Mouse (Mus musculus): ENCODE data around the gene Cdk14. TPM values are rescaled to one million over a fixed set of nuclear protein-coding genes. Genes with fewer than 3 reads are reported as not detected.
A peak's percentile ranks its signal among the peaks of the same experiment; 100 is the strongest.

Cdk14 gene
- polyA plus RNA-seq, 1 experiment from 2014 or later, result 37.8 TPM

DNA sequence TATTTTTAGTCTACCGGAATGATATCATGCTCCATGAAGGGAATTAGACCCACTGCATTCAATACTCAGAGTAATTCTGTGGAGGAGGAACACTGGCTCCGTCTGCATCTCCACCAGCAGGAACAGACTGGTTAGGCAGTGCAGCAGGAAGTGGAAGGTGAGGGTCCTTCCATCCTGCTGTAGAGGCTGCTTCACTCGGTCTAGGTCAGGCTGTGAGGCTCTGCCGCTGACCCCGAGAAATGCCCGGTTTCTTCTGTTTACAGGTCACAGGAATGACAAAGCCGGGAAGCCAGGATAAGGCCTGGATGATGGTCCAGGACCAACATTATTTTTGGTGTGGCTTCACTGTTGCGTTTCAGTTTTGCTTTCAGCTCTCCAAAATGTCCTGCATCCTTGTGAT, 553.2 kb downstream of the Cdk14 start:
- no peak overlapping the region for H3K27ac ChIP-seq (ENCODE audit: low read depth)
- H3K9ac ChIP-seq, result no peak overlapping the region
- ATAC-seq (ENCODE audit: insufficient read depth), result no peak
- no peak overlapping the region for H3K4me2 ChIP-seq
- TF ChIP-seq CTCF (IDR thresholded peaks at IDR 0.05; ENCODE audit: low read depth), result no peak
- 70% methylated on average over 8 of the region's 8 CpGs for WGBS
- peaks cover 5% of the 10 kb centered on the region; the same call in 1 of the 2 replicates for H3K4me1 ChIP-seq (ENCODE audit: insufficient read depth)
- H3K4me3 ChIP-seq (ENCODE audit: low read depth, low read length), result no peak overlapping the region
- no peaks in the 10 kb centered on the region for H3K9me3 ChIP-seq (ENCODE audit: low read depth, low read length)
- no peaks in the 10 kb centered on the region for H3K27me3 ChIP-seq (ENCODE audit: insufficient read depth, low read length)
- H3K36me3 ChIP-seq (ENCODE audit: insufficient read depth), result no peaks in the 10 kb centered on the region
- no peak for DNase-seq

- H3K4me3 ChIP-seq (ENCODE audit: low read depth, low read length), result no peak overlapping the region
- H3K9ac ChIP-seq, result no peak overlapping the region
- H3K36me3 ChIP-seq (ENCODE audit: insufficient read depth), result no peaks in the 10 kb centered on the region
- no peaks in the 10 kb centered on the region for H3K27me3 ChIP-seq (ENCODE audit: insufficient read depth, low read length)
- H3K9me3 ChIP-seq (ENCODE audit: low read depth, low read length), result no peaks in the 10 kb centered on the region
- DNase-seq (peak; percentile 48), ATAC-seq (ENCODE audit: insufficient read depth) (no peak)
- peaks cover 10% of the 10 kb centered on the region for H3K4me1 ChIP-seq (ENCODE audit: insufficient read depth)
- H3K27ac ChIP-seq (ENCODE audit: low read depth), result no peak overlapping the region
- TF ChIP-seq CTCF (IDR thresholded peaks at IDR 0.05; ENCODE audit: low read depth), result no peak
- H3K4me2 ChIP-seq, result no peak overlapping the region
- 55% methylated on average over 1 of the region's 1 CpGs for whole genome bisulfite sequencing
Measured at GRCm38 (mm10) chr5:4866099-4866498, 554.0 kb downstream of the Cdk14 start.

- Histone ChIP-seq H3K4me2 (no peak overlapping the region), H3K36me3 (ENCODE audit: insufficient read depth) (no peaks in the 10 kb centered on the region), H3K4me1 (ENCODE audit: insufficient read depth) (peaks cover 6% of the 10 kb centered on the region; the same call in 1 of the 2 replicates), H3K27me3 (ENCODE audit: insufficient read depth, low read length) (no peaks in the 10 kb centered on the region), H3K9ac (no peak overlapping the region), H3K27ac (ENCODE audit: low read depth) (peak overlapping the region; percentile 42; the same call in 1 of the 2 replicates), H3K4me3 (ENCODE audit: low read depth, low read length) (no peak overlapping the region), H3K9me3 (ENCODE audit: low read depth, low read length) (no peaks in the 10 kb centered on the region)
- TF ChIP-seq CTCF (IDR thresholded peaks at IDR 0.05; ENCODE audit: low read depth), result no peak
- peak; percentile 46 for DNase-seq
- WGBS, result 53% methylated on average over 9 of the region's 9 CpGs
- no peak for ATAC-seq (ENCODE audit: insufficient read depth)
Measured at GRCm38 (mm10) chr5:4861592-4861991, 558.5 kb downstream of the Cdk14 start.

GRCm38 (mm10) chr5:4861141-4861540, 559.0 kb downstream of the Cdk14 start:
- H3K4me1 ChIP-seq (ENCODE audit: insufficient read depth), result peaks cover 6% of the 10 kb centered on the region; the same call in 1 of the 2 replicates
- WGBS, result 85% methylated on average over 2 of the region's 2 CpGs

GRCm38 (mm10) chr5:4858032-4858641, 562.0 kb downstream of the Cdk14 start:
- Histone ChIP-seq H3K36me3 (ENCODE audit: insufficient read depth) (no peaks in the 10 kb centered on the region), H3K9ac (no peak overlapping the region), H3K4me2 (no peak overlapping the region), H3K4me3 (ENCODE audit: low read depth, low read length) (no peak overlapping the region), H3K27ac (ENCODE audit: low read depth) (no peak overlapping the region), H3K9me3 (ENCODE audit: low read depth, low read length) (no peaks in the 10 kb centered on the region), H3K27me3 (ENCODE audit: insufficient read depth, low read length) (no peaks in the 10 kb centered on the region), H3K4me1 (ENCODE audit: insufficient read depth) (peaks cover 7% of the 10 kb centered on the region; the same call in 1 of the 2 replicates)
- WGBS, result 50% methylated on average over 5 of the region's 5 CpGs
- ATAC-seq (ENCODE audit: insufficient read depth) (peak; percentile 84), DNase-seq (peak; percentile 75)
- TF ChIP-seq CTCF (IDR thresholded peaks at IDR 0.05; ENCODE audit: low read depth), result no peak

More at GRCm38 (mm10) chr5:4861141-4861540, 559.0 kb downstream of the Cdk14 start:
- no peak for TF ChIP-seq CTCF (IDR thresholded peaks at IDR 0.05; ENCODE audit: low read depth)
- 0 out of 2 replicates have a peak overlapping the region, but pooled peaks have one; percentile 42 for H3K27ac ChIP-seq (ENCODE audit: low read depth)
- H3K4me2 ChIP-seq, result no peak overlapping the region
- H3K9ac ChIP-seq, result no peak overlapping the region
- no peak overlapping the region for H3K4me3 ChIP-seq (ENCODE audit: low read depth, low read length)
- no peaks in the 10 kb centered on the region for H3K36me3 ChIP-seq (ENCODE audit: insufficient read depth)
- no peaks in the 10 kb centered on the region for H3K27me3 ChIP-seq (ENCODE audit: insufficient read depth, low read length)
- H3K9me3 ChIP-seq (ENCODE audit: low read depth, low read length), result no peaks in the 10 kb centered on the region
- DNase-seq (no peak), ATAC-seq (ENCODE audit: insufficient read depth) (no peak)

GRCm38 (mm10) chr5:4853503-4853902, 566.6 kb downstream of the Cdk14 start:
- Histone ChIP-seq H3K4me1 (ENCODE audit: insufficient read depth) (peaks cover 10% of the 10 kb centered on the region; the same call in 1 of the 2 replicates), H3K4me3 (ENCODE audit: low read depth, low read length) (no peak overlapping the region), H3K36me3 (ENCODE audit: insufficient read depth) (no peaks in the 10 kb centered on the region), H3K4me2 (no peak overlapping the region), H3K9ac (no peak overlapping the region), H3K9me3 (ENCODE audit: low read depth, low read length) (no peaks in the 10 kb centered on the region), H3K27me3 (ENCODE audit: insufficient read depth, low read length) (no peaks in the 10 kb centered on the region), H3K27ac (ENCODE audit: low read depth) (peak overlapping the region; percentile 94)
- DNase-seq (no peak), ATAC-seq (ENCODE audit: insufficient read depth) (no peak)
- WGBS, result 67% methylated on average over 2 of the region's 2 CpGs
- TF ChIP-seq CTCF (IDR thresholded peaks at IDR 0.05; ENCODE audit: low read depth), result no peak

DNA sequence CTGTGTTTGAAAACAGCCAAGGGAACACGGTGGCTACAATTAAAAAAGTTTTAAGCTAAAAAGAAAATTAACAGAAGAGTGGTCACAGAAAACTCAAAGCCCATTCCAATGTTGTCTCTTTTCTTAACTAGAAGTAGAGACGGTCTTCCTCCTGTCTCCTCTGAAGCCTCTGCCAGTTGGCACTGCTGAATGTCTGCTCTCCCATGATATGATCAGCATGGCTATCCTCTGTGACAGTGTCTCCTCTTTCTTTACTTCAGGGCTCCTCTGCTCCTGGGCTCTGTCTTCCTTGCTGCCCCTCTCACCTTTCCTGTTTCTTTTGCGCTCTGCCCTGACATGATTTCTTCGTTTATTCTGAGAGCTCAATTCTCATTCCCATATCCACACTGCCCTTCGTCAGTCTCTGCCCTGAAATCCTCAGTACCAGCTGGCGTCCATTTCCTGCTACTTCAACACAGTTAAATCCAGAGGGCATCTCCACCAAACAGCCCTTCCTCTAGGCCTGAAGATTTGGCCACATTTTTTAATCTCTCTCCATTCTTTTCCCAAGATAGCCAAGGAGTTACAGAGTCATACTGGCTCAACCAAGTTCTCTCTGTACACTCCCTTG, 567.3 kb downstream of the Cdk14 start:
- DNase-seq (peak; percentile 55), ATAC-seq (ENCODE audit: insufficient read depth) (peak; percentile 64)
- no peak for TF ChIP-seq CTCF (IDR thresholded peaks at IDR 0.05; ENCODE audit: low read depth)
- WGBS, result 38% methylated on average over 6 of the region's 6 CpGs
- H3K4me3 ChIP-seq (ENCODE audit: low read depth, low read length), result no peak overlapping the region
- H3K9ac ChIP-seq, result no peak overlapping the region
- no peaks in the 10 kb centered on the region for H3K9me3 ChIP-seq (ENCODE audit: low read depth, low read length)
- H3K36me3 ChIP-seq (ENCODE audit: insufficient read depth), result no peaks in the 10 kb centered on the region
- 0 out of 2 replicates have a peak overlapping the region, but pooled peaks have one; percentile 14 for H3K4me2 ChIP-seq
- peaks cover 10% of the 10 kb centered on the region; the same call in 1 of the 2 replicates for H3K4me1 ChIP-seq (ENCODE audit: insufficient read depth)
- H3K27me3 ChIP-seq (ENCODE audit: insufficient read depth, low read length), result no peaks in the 10 kb centered on the region
- peak overlapping the region; percentile 94 for H3K27ac ChIP-seq (ENCODE audit: low read depth)
